Mouse (Mus musculus): Measurements from ENCODE around the gene Cttnbp2.
A peak's percentile ranks its signal among the peaks of the same experiment; 100 is the strongest.
"Not testable (repeated sequence)": the region's sequence is repeated elsewhere in the genome, so short reads cannot be mapped to it uniquely, and the experiment has no call there.

Gene Cttnbp2

GRCm38 (mm10) chr6:18417866-18418454 is 96.7 kb downstream of the Cttnbp2 start:
- no peak for DNase-seq (ENCODE audit: low spot score)

- no peak for DNase-seq (ENCODE audit: low spot score)
These were observed 98.7 kb downstream of the Cttnbp2 start for GRCm38 (mm10) chr6:18415961-18416360.

GRCm38 (mm10) chr6:18411505-18412225 is 103.0 kb downstream of the Cttnbp2 start:
- DNase-seq (ENCODE audit: low spot score): no peak

GRCm38 (mm10) chr6:18408445-18408844 is 106.2 kb downstream of the Cttnbp2 start:
- no peak for DNase-seq (ENCODE audit: low spot score)

GRCm38 (mm10) chr6:18401066-18401674 is 113.5 kb downstream of the Cttnbp2 start:
- DNase-seq (ENCODE audit: low spot score): no peak

GRCm38 (mm10) chr6:18381380-18381779 is 133.3 kb downstream of the Cttnbp2 start:
- DNase-seq (ENCODE audit: low spot score): no peak

GRCm38 (mm10) chr6:18380300-18381202 is 134.1 kb downstream of the Cttnbp2 start:
- no peak for DNase-seq (ENCODE audit: low spot score)

GRCm38 (mm10) chr6:18377755-18378154 is 136.9 kb downstream of the Cttnbp2 start:
- DNase-seq (ENCODE audit: low spot score): not testable (repeated sequence)

GRCm38 (mm10) chr6:18374744-18375143 is 139.9 kb downstream of the Cttnbp2 start:
- DNase-seq (ENCODE audit: low spot score): no peak

GRCm38 (mm10) chr6:18373652-18374051 is 141.0 kb downstream of the Cttnbp2 start:
- no peak for DNase-seq (ENCODE audit: low spot score)

GRCm38 (mm10) chr6:18372447-18373228 is 142.0 kb downstream of the Cttnbp2 start:
- peak; percentile 29 for DNase-seq (ENCODE audit: low spot score)

- no peak for DNase-seq (ENCODE audit: low spot score)
These were observed 144.9 kb downstream of the Cttnbp2 start for GRCm38 (mm10) chr6:18369723-18370122.

- no peak for DNase-seq (ENCODE audit: low spot score)
These were observed 145.6 kb downstream of the Cttnbp2 start for GRCm38 (mm10) chr6:18369054-18369453.

- no peak for DNase-seq (ENCODE audit: low spot score)
These were observed 152.4 kb downstream of the Cttnbp2 start for GRCm38 (mm10) chr6:18362232-18362631.

GRCm38 (mm10) chr6:18360955-18361354 is 153.7 kb downstream of the Cttnbp2 start:
- DNase-seq (ENCODE audit: low spot score): no peak

- DNase-seq (ENCODE audit: low spot score): no peak
These were observed 154.5 kb downstream of the Cttnbp2 start for GRCm38 (mm10) chr6:18360154-18360553.

GRCm38 (mm10) chr6:18349153-18349858 is 165.3 kb downstream of the Cttnbp2 start:
- no peak for DNase-seq (ENCODE audit: low spot score)

GRCm38 (mm10) chr6:18344272-18344671 is 170.4 kb downstream of the Cttnbp2 start:
- DNase-seq (ENCODE audit: low spot score): no peak

GRCm38 (mm10) chr6:18338307-18338706 is 176.3 kb downstream of the Cttnbp2 start:
- no peak for DNase-seq (ENCODE audit: low spot score)

- no peak for DNase-seq (ENCODE audit: low spot score)
These were observed 179.2 kb downstream of the Cttnbp2 start for GRCm38 (mm10) chr6:18335393-18335792.

GRCm38 (mm10) chr6:18322950-18323349 is 191.7 kb downstream of the Cttnbp2 start:
- no peak for DNase-seq (ENCODE audit: low spot score)

Measured in testis, postnatal 14 days (tissue).